Comparison of ENCODE assay signal across 10 mouse cellular contexts in the genomic region with DNA sequence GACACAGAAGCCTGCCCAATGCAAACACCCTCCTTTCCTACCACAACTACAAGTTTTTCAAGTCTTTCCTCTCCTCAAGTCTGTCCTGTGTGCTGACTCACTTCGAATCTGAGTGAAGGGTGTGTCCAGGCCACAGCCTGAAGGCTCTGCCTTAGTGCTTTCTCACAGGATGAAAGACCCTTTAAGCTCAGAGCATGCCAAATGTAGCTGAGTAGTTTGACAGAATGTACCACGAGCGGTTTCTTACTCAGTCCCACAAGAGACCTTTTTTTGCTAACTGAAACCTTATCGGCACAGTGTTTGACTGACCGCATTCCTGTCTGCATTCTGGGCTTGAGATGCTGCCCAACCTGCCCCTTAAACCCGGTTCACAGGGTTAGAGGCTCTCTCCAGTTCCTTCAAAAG.
A peak's percentile ranks its signal among the peaks of the same experiment; 100 is the strongest.
DNase-seq lines count a peak whose midpoint lies in the region; ATAC-seq and TF ChIP-seq lines count a peak whose summit lies in the region.
"Had no signal": no experiment of that assay in that cellular context is flagged by ENCODE, and none has a peak within 500 bp of the region (broad histone marks: within the 10 kb centered on the region; RNA-seq: fewer than 3 reads in every experiment).

No protein-coding gene starts in this region.

- no peaks in the 10 kb centered on the region for H3K9me3 ChIP-seq in heart, embryonic 12.5 days (replicated peaks)
- no peaks in the 10 kb centered on the region for H3K9me3 ChIP-seq in embryonic facial prominence, embryonic 12.5 days
- no peaks in the 10 kb centered on the region for H3K9me3 ChIP-seq in intestine, postnatal 0 days (ENCODE audit: control insufficient read depth)
- H3K9me3 ChIP-seq: liver, embryonic 15.5 days had no signal

- TF ChIP-seq CTCF in intestine, postnatal 0 days (IDR thresholded peaks at IDR 0.05; ENCODE audit: low read depth), result no peak
- no peak for TF ChIP-seq CTCF in small intestine, adult 2 months (IDR thresholded peaks at IDR 0.05; ENCODE audit: extremely low read depth, insufficient read length, insufficient replicate concordance, low read depth, low read length)
- no peak for TF ChIP-seq CTCF in layer of hippocampus, adult 2 months (conservative IDR thresholded peaks at IDR 0.05)
- no peak for TF ChIP-seq CTCF in cerebellum, adult 2 months (IDR thresholded peaks at IDR 0.05; ENCODE audit: borderline replicate concordance, insufficient read depth, low read depth, low read length)

- WGBS in heart, embryonic 12.5 days, result 38% methylated on average over 6 of the region's 6 CpGs
- 58% methylated on average over 6 of the region's 6 CpGs for WGBS in embryonic facial prominence, embryonic 12.5 days
- 40% methylated on average over 6 of the region's 6 CpGs for WGBS in intestine, postnatal 0 days
- WGBS in small intestine, adult 2 months, result 25% methylated on average over 6 of the region's 6 CpGs
- 81% methylated on average over 6 of the region's 6 CpGs for WGBS in cerebellum, adult 2 months

- H3K27ac ChIP-seq in heart, embryonic 12.5 days (ENCODE audit: poor library complexity, severe bottlenecking), result peak overlapping the region; percentile 40
- no peak overlapping the region for H3K27ac ChIP-seq in embryonic facial prominence, embryonic 12.5 days
- no peak overlapping the region for H3K27ac ChIP-seq in intestine, postnatal 0 days (ENCODE audit: low read depth, low read length)
- peak overlapping the region; percentile 20; the same call in 1 of the 2 replicates for H3K27ac ChIP-seq in small intestine, adult 2 months (ENCODE audit: insufficient read depth, low read depth, low read length)
- no peak overlapping the region for H3K27ac ChIP-seq in layer of hippocampus, adult 2 months
- no peak overlapping the region for H3K27ac ChIP-seq in cerebellum, adult 2 months (ENCODE audit: insufficient read depth, low read length)
- H3K27ac ChIP-seq: liver, embryonic 15.5 days had no signal

- H3K27me3 ChIP-seq in heart, embryonic 12.5 days (replicated peaks), result no peaks in the 10 kb centered on the region
- H3K27me3 ChIP-seq in embryonic facial prominence, embryonic 12.5 days, result no peaks in the 10 kb centered on the region
- H3K27me3 ChIP-seq in intestine, postnatal 0 days (replicated peaks; ENCODE audit: control insufficient read depth, insufficient read depth, low read length), result no peaks in the 10 kb centered on the region
- no peaks in the 10 kb centered on the region for H3K27me3 ChIP-seq in small intestine, adult 2 months (ENCODE audit: control insufficient read depth, insufficient read depth, low read length)
- H3K27me3 ChIP-seq in cerebellum, adult 2 months (ENCODE audit: control insufficient read depth, insufficient read depth, low read length), result no peaks in the 10 kb centered on the region
- H3K27me3 ChIP-seq: liver, embryonic 15.5 days had no signal

- peak; percentile 33; the same call in 1 of the 2 replicates for ATAC-seq in heart, embryonic 12.5 days (ENCODE audit: insufficient number of reproducible peaks, low FRiP score)
- ATAC-seq in embryonic facial prominence, embryonic 12.5 days (ENCODE audit: insufficient number of reproducible peaks, insufficient read depth, low FRiP score, low TSS enrichment), result peak; percentile 47; the same call in 1 of the 2 replicates
- peak; percentile 63; the same call in 1 of the 2 replicates for ATAC-seq in intestine, postnatal 0 days

- H3K36me3 ChIP-seq in heart, embryonic 12.5 days, result no peaks in the 10 kb centered on the region
- H3K36me3 ChIP-seq in embryonic facial prominence, embryonic 12.5 days, result no peaks in the 10 kb centered on the region
- H3K36me3 ChIP-seq in intestine, postnatal 0 days (ENCODE audit: control insufficient read depth, insufficient read depth), result no peaks in the 10 kb centered on the region
- no peaks in the 10 kb centered on the region for H3K36me3 ChIP-seq in small intestine, adult 2 months (ENCODE audit: control insufficient read depth, insufficient read depth, low read length)
- H3K36me3 ChIP-seq: liver, embryonic 15.5 days had no signal

- TF ChIP-seq POLR2A in small intestine, adult 2 months (IDR thresholded peaks at IDR 0.05; ENCODE audit: low read depth, low read length), result no peak
- no peak for TF ChIP-seq POLR2A in cerebellum, adult 2 months (IDR thresholded peaks at IDR 0.05; ENCODE audit: borderline replicate concordance, insufficient read depth, low read length)

- peaks cover 18% of the 10 kb centered on the region for H3K4me1 ChIP-seq in heart, embryonic 12.5 days (replicated peaks)
- H3K4me1 ChIP-seq in embryonic facial prominence, embryonic 12.5 days, result peaks cover 6% of the 10 kb centered on the region; the same call in 1 of the 2 replicates
- H3K4me1 ChIP-seq in intestine, postnatal 0 days (replicated peaks; ENCODE audit: control insufficient read depth, insufficient read depth, low read length), result peaks cover 8% of the 10 kb centered on the region
- H3K4me1 ChIP-seq in small intestine, adult 2 months (ENCODE audit: control insufficient read depth, insufficient read depth, insufficient read length, low read length), result peaks cover 13% of the 10 kb centered on the region; the same call in 1 of the 2 replicates
- no peaks in the 10 kb centered on the region for H3K4me1 ChIP-seq in cerebellum, adult 2 months (ENCODE audit: control insufficient read depth, insufficient read depth, low read length)
- H3K4me1 ChIP-seq: liver, embryonic 15.5 days had no signal

- no peak overlapping the region for H3K9ac ChIP-seq in heart, embryonic 12.5 days
- H3K9ac ChIP-seq in embryonic facial prominence, embryonic 12.5 days, result no peak overlapping the region
- H3K9ac ChIP-seq in intestine, postnatal 0 days (ENCODE audit: low read depth, low read length), result no peak overlapping the region
- H3K9ac ChIP-seq: liver, embryonic 15.5 days had no signal

- no peak overlapping the region for H3K4me2 ChIP-seq in heart, embryonic 12.5 days
- no peak overlapping the region for H3K4me2 ChIP-seq in embryonic facial prominence, embryonic 12.5 days (replicated peaks)
- no peak overlapping the region for H3K4me2 ChIP-seq in intestine, postnatal 0 days (replicated peaks; ENCODE audit: low read depth)
- H3K4me2 ChIP-seq: liver, embryonic 15.5 days had no signal

- H3K4me3 ChIP-seq in heart, embryonic 12.5 days, result no peak overlapping the region
- no peak overlapping the region for H3K4me3 ChIP-seq in embryonic facial prominence, embryonic 12.5 days
- H3K4me3 ChIP-seq in intestine, postnatal 0 days (ENCODE audit: low read depth, low read length), result no peak overlapping the region
- no peak overlapping the region for H3K4me3 ChIP-seq in small intestine, adult 2 months (ENCODE audit: low read depth, low read length)
- H3K4me3 ChIP-seq in layer of hippocampus, adult 2 months, result no peak overlapping the region
- H3K4me3 ChIP-seq in cerebellum, adult 2 months (replicated peaks; ENCODE audit: insufficient read depth, low read depth, low read length), result no peak overlapping the region
- H3K4me3 ChIP-seq: liver, embryonic 15.5 days had no signal

- DNase-seq in heart, adult 9 months (ENCODE audit: low spot score in 2 of 2), result no peak
- no peak for DNase-seq in cerebellum, postnatal 14 days
- no peak for DNase-seq in layer of hippocampus, adult 2 months (ENCODE audit: low spot score in 2 of 2)
- no peak for DNase-seq in cerebellum, adult 2 months
- DNase-seq: adrenal gland, postnatal 25 days had no signal

Comparison
In these comparisons a context has a peak if more than half of its experiments do, and no peak if none do; other contexts are left out.
1. H3K27ac ChIP-seq: peak in heart, embryonic 12.5 days (single experiment) and small intestine, adult 2 months (single experiment); none in embryonic facial prominence, embryonic 12.5 days (single experiment), intestine, postnatal 0 days (single experiment), layer of hippocampus, adult 2 months (single experiment) and cerebellum, adult 2 months (single experiment).
2. Peak in every context shown above with its lines, with median percentiles within 50 percentile points of each other: ATAC-seq.